Mouse (Mus musculus): Measurements from ENCODE around the gene Sntg2. TPM values are rescaled to one million over a fixed set of nuclear protein-coding genes. Genes with fewer than 3 reads are reported as not detected.

Sntg2 gene
- polyA plus RNA-seq, 1 experiment: 0.84 TPM

GRCm38 (mm10) chr12:30336301-30336700 is 36.9 kb downstream of the Sntg2 start:
- Histone ChIP-seq H3K36me3 (ENCODE audit: control insufficient read depth, insufficient read depth, low read length) (no peaks in the 10 kb centered on the region), H3K4me1 (ENCODE audit: control insufficient read depth, insufficient read depth, low read length) (no peaks in the 10 kb centered on the region; the same call in 1 of the 2 replicates), H3K27me3 (ENCODE audit: control insufficient read depth, insufficient read depth, low read length) (no peaks in the 10 kb centered on the region), H3K27ac (ENCODE audit: control insufficient read depth, insufficient read depth, low read depth, low read length) (no peak overlapping the region), H3K4me3 (ENCODE audit: control insufficient read depth, low read depth, low read length) (no peak overlapping the region)
- TF ChIP-seq POLR2A (IDR thresholded peaks at IDR 0.05; ENCODE audit: control insufficient read depth, low read depth, low read length) (no peak), CTCF (IDR thresholded peaks at IDR 0.05; ENCODE audit: control insufficient read depth, insufficient read depth, insufficient replicate concordance, low read depth, low read length) (no peak)

GRCm38 (mm10) chr12:30334502-30334901 is 38.7 kb downstream of the Sntg2 start:
- Histone ChIP-seq H3K4me3 (ENCODE audit: control insufficient read depth, low read depth, low read length) (no peak overlapping the region), H3K27ac (ENCODE audit: control insufficient read depth, insufficient read depth, low read depth, low read length) (no peak overlapping the region), H3K4me1 (ENCODE audit: control insufficient read depth, insufficient read depth, low read length) (no peaks in the 10 kb centered on the region; the same call in 1 of the 2 replicates), H3K27me3 (ENCODE audit: control insufficient read depth, insufficient read depth, low read length) (no peaks in the 10 kb centered on the region), H3K36me3 (ENCODE audit: control insufficient read depth, insufficient read depth, low read length) (no peaks in the 10 kb centered on the region)
- TF ChIP-seq POLR2A (IDR thresholded peaks at IDR 0.05; ENCODE audit: control insufficient read depth, low read depth, low read length) (no peak), CTCF (IDR thresholded peaks at IDR 0.05; ENCODE audit: control insufficient read depth, insufficient read depth, insufficient replicate concordance, low read depth, low read length) (no peak)

GRCm38 (mm10) chr12:30317971-30318370 is 55.2 kb downstream of the Sntg2 start:
- no peaks in the 10 kb centered on the region for H3K36me3 ChIP-seq (ENCODE audit: control insufficient read depth, insufficient read depth, low read length)
- H3K4me3 ChIP-seq (ENCODE audit: control insufficient read depth, low read depth, low read length): no peak overlapping the region
- H3K27ac ChIP-seq (ENCODE audit: control insufficient read depth, insufficient read depth, low read depth, low read length): no peak overlapping the region
- no peaks in the 10 kb centered on the region for H3K27me3 ChIP-seq (ENCODE audit: control insufficient read depth, insufficient read depth, low read length)
- no peaks in the 10 kb centered on the region for H3K4me1 ChIP-seq (ENCODE audit: control insufficient read depth, insufficient read depth, low read length)
- TF ChIP-seq CTCF (IDR thresholded peaks at IDR 0.05; ENCODE audit: control insufficient read depth, insufficient read depth, insufficient replicate concordance, low read depth, low read length) (no peak), POLR2A (IDR thresholded peaks at IDR 0.05; ENCODE audit: control insufficient read depth, low read depth, low read length) (no peak)

- no peaks in the 10 kb centered on the region for H3K27me3 ChIP-seq (ENCODE audit: control insufficient read depth, insufficient read depth, low read length)
- TF ChIP-seq POLR2A (IDR thresholded peaks at IDR 0.05; ENCODE audit: control insufficient read depth, low read depth, low read length) (no peak), CTCF (IDR thresholded peaks at IDR 0.05; ENCODE audit: control insufficient read depth, insufficient read depth, insufficient replicate concordance, low read depth, low read length) (no peak)
- no peak overlapping the region for H3K4me3 ChIP-seq (ENCODE audit: control insufficient read depth, low read depth, low read length)
- no peaks in the 10 kb centered on the region for H3K4me1 ChIP-seq (ENCODE audit: control insufficient read depth, insufficient read depth, low read length)
- H3K27ac ChIP-seq (ENCODE audit: control insufficient read depth, insufficient read depth, low read depth, low read length): no peak overlapping the region
- no peaks in the 10 kb centered on the region for H3K36me3 ChIP-seq (ENCODE audit: control insufficient read depth, insufficient read depth, low read length)
Observed at GRCm38 (mm10) chr12:30313021-30313420, 60.2 kb downstream of the Sntg2 start.

- Histone ChIP-seq H3K27ac (ENCODE audit: control insufficient read depth, insufficient read depth, low read depth, low read length) (no peak overlapping the region), H3K27me3 (ENCODE audit: control insufficient read depth, insufficient read depth, low read length) (no peaks in the 10 kb centered on the region), H3K36me3 (ENCODE audit: control insufficient read depth, insufficient read depth, low read length) (no peaks in the 10 kb centered on the region), H3K4me3 (ENCODE audit: control insufficient read depth, low read depth, low read length) (no peak overlapping the region), H3K4me1 (ENCODE audit: control insufficient read depth, insufficient read depth, low read length) (no peaks in the 10 kb centered on the region)
- no peak for TF ChIP-seq CTCF (IDR thresholded peaks at IDR 0.05; ENCODE audit: control insufficient read depth, insufficient read depth, insufficient replicate concordance, low read depth, low read length)
- no peak for TF ChIP-seq POLR2A (IDR thresholded peaks at IDR 0.05; ENCODE audit: control insufficient read depth, low read depth, low read length)
Observed at GRCm38 (mm10) chr12:30308197-30308939, 64.8 kb downstream of the Sntg2 start.

- Histone ChIP-seq H3K4me1 (ENCODE audit: control insufficient read depth, insufficient read depth, low read length) (no peaks in the 10 kb centered on the region), H3K36me3 (ENCODE audit: control insufficient read depth, insufficient read depth, low read length) (no peaks in the 10 kb centered on the region), H3K4me3 (ENCODE audit: control insufficient read depth, low read depth, low read length) (no peak overlapping the region), H3K27me3 (ENCODE audit: control insufficient read depth, insufficient read depth, low read length) (no peaks in the 10 kb centered on the region), H3K27ac (ENCODE audit: control insufficient read depth, insufficient read depth, low read depth, low read length) (no peak overlapping the region)
- TF ChIP-seq CTCF (IDR thresholded peaks at IDR 0.05; ENCODE audit: control insufficient read depth, insufficient read depth, insufficient replicate concordance, low read depth, low read length): no peak
- no peak for TF ChIP-seq POLR2A (IDR thresholded peaks at IDR 0.05; ENCODE audit: control insufficient read depth, low read depth, low read length)
Observed at GRCm38 (mm10) chr12:30292724-30293560, 80.2 kb downstream of the Sntg2 start.

GRCm38 (mm10) chr12:30286888-30287573 is 86.1 kb downstream of the Sntg2 start:
- H3K27ac ChIP-seq (ENCODE audit: control insufficient read depth, insufficient read depth, low read depth, low read length): no peak overlapping the region
- H3K27me3 ChIP-seq (ENCODE audit: control insufficient read depth, insufficient read depth, low read length): no peaks in the 10 kb centered on the region
- no peak overlapping the region for H3K4me3 ChIP-seq (ENCODE audit: control insufficient read depth, low read depth, low read length)
- no peak for TF ChIP-seq CTCF (IDR thresholded peaks at IDR 0.05; ENCODE audit: control insufficient read depth, insufficient read depth, insufficient replicate concordance, low read depth, low read length)
- TF ChIP-seq POLR2A (IDR thresholded peaks at IDR 0.05; ENCODE audit: control insufficient read depth, low read depth, low read length): no peak
- H3K4me1 ChIP-seq (ENCODE audit: control insufficient read depth, insufficient read depth, low read length): no peaks in the 10 kb centered on the region
- H3K36me3 ChIP-seq (ENCODE audit: control insufficient read depth, insufficient read depth, low read length): no peaks in the 10 kb centered on the region
